Mouse (Mus musculus) spleen, postnatal 36 days (tissue): ENCODE measurements around the gene Tssk2.

Experiments used
- DNase-seq, 2 experiments: peaks; one replicate each; pipeline ENCODE4 v3.0.0; 2022; ENCODE audit warnings: low spot score in 2 of 2, mixed read lengths in 1 of 2

Gene Tssk2

GRCm38 (mm10) chr16:17945081-17945831 lies 46.8 kb downstream of the Tssk2 start:
- no peak for DNase-seq

- no peak for DNase-seq
Observed at GRCm38 (mm10) chr16:17949421-17949877, 51.0 kb downstream of the Tssk2 start.
